Mouse (Mus musculus) brown adipose tissue, adult 24 weeks (tissue): ENCODE measurements around the gene Adamts16. TPM values are rescaled to one million over a fixed set of nuclear protein-coding genes. Genes with fewer than 3 reads are reported as not detected.

ENCODE experiments used
- H3K27ac ChIP-seq: fragments of 200-500 bp; replicated peaks from 2 replicates; pipeline ENCODE4 v1.5.1; 2012; ENCODE audit warnings: low read depth, mild to moderate bottlenecking, low read length
- H3K4me1 ChIP-seq: fragments of 200-500 bp; 2 replicates; pipeline ENCODE4 v1.6.1; 2012; ENCODE audit warnings: low read length, mixed read lengths; ENCODE audit not compliant: control insufficient read depth, insufficient read depth, insufficient read length
- H3K4me3 ChIP-seq: fragments of 200-500 bp; 2 replicates; pipeline ENCODE4 v1.5.1; 2012; ENCODE audit warnings: low read depth, mild to moderate bottlenecking, low read length, moderate library complexity; ENCODE audit not compliant: insufficient read depth
- polyA plus RNA-seq: library from polyadenylated mRNA; stranded (reverse); fragments of >200 nt; gene quantifications from 2 replicates; pipeline ENCODE4 v1.2.4, GENCODE M21; 2012; ENCODE audit not compliant: missing spikeins, insufficient read depth, insufficient read length

Adamts16 gene
- polyA plus RNA-seq, 1 experiment = 0.63 TPM

GRCm38 (mm10) chr13:70762586-70762985 lies 79.0 kb downstream of the Adamts16 start:
- Histone ChIP-seq H3K4me3 (no peak overlapping the region), H3K27ac (no peak overlapping the region), H3K4me1 (no peaks in the 10 kb centered on the region)

- Histone ChIP-seq H3K27ac (no peak overlapping the region), H3K4me3 (no peak overlapping the region), H3K4me1 (no peaks in the 10 kb centered on the region)
Measured at GRCm38 (mm10) chr13:70761312-70761711, 80.3 kb downstream of the Adamts16 start.

GRCm38 (mm10) chr13:70760186-70760585 lies 81.4 kb downstream of the Adamts16 start:
- Histone ChIP-seq H3K4me3 (no peak overlapping the region), H3K27ac (no peak overlapping the region), H3K4me1 (no peaks in the 10 kb centered on the region)

GRCm38 (mm10) chr13:70746294-70747008 lies 95.2 kb downstream of the Adamts16 start:
- H3K4me1 ChIP-seq = no peaks in the 10 kb centered on the region
- no peak overlapping the region for H3K4me3 ChIP-seq
- H3K27ac ChIP-seq = no peak overlapping the region

GRCm38 (mm10) chr13:70744416-70745038 lies 97.1 kb downstream of the Adamts16 start:
- Histone ChIP-seq H3K4me1 (no peaks in the 10 kb centered on the region), H3K4me3 (no peak overlapping the region), H3K27ac (no peak overlapping the region)

- Histone ChIP-seq H3K4me1 (no peaks in the 10 kb centered on the region), H3K27ac (no peak overlapping the region), H3K4me3 (no peak overlapping the region)
Measured at GRCm38 (mm10) chr13:70742693-70743092, 98.9 kb downstream of the Adamts16 start.

GRCm38 (mm10) chr13:70740281-70741240 lies 101.0 kb downstream of the Adamts16 start:
- Histone ChIP-seq H3K4me1 (no peaks in the 10 kb centered on the region), H3K4me3 (no peak overlapping the region), H3K27ac (no peak overlapping the region)

GRCm38 (mm10) chr13:70738781-70739180 lies 102.8 kb downstream of the Adamts16 start:
- Histone ChIP-seq H3K27ac (no peak overlapping the region), H3K4me3 (no peak overlapping the region), H3K4me1 (no peaks in the 10 kb centered on the region)

- peaks cover 2% of the 10 kb centered on the region; the same call in 1 of the 2 replicates for H3K4me1 ChIP-seq
- H3K27ac ChIP-seq = no peak overlapping the region
- H3K4me3 ChIP-seq = no peak overlapping the region
Measured at GRCm38 (mm10) chr13:70736409-70736808, 105.2 kb downstream of the Adamts16 start.

- no peak overlapping the region for H3K27ac ChIP-seq
- H3K4me1 ChIP-seq = peaks cover 2% of the 10 kb centered on the region; the same call in 1 of the 2 replicates
Measured at GRCm38 (mm10) chr13:70734640-70735039, 107.0 kb downstream of the Adamts16 start.

GRCm38 (mm10) chr13:70733911-70734310 lies 107.7 kb downstream of the Adamts16 start:
- Histone ChIP-seq H3K4me1 (peaks cover 2% of the 10 kb centered on the region; the same call in 1 of the 2 replicates), H3K27ac (no peak overlapping the region), H3K4me3 (no peak overlapping the region)

More at GRCm38 (mm10) chr13:70734640-70735039, 107.0 kb downstream of the Adamts16 start:
- no peak overlapping the region for H3K4me3 ChIP-seq

- H3K27ac ChIP-seq = no peak overlapping the region
- peaks cover 2% of the 10 kb centered on the region; the same call in 1 of the 2 replicates for H3K4me1 ChIP-seq
- H3K4me3 ChIP-seq = no peak overlapping the region
Measured at GRCm38 (mm10) chr13:70733206-70733605, 108.4 kb downstream of the Adamts16 start.

GRCm38 (mm10) chr13:70732781-70733180 lies 108.8 kb downstream of the Adamts16 start:
- no peak overlapping the region for H3K27ac ChIP-seq
- H3K4me1 ChIP-seq = peaks cover 2% of the 10 kb centered on the region; the same call in 1 of the 2 replicates
- no peak overlapping the region for H3K4me3 ChIP-seq

GRCm38 (mm10) chr13:70731349-70731748 lies 110.3 kb downstream of the Adamts16 start:
- H3K4me1 ChIP-seq = peaks cover 2% of the 10 kb centered on the region; the same call in 1 of the 2 replicates
- H3K4me3 ChIP-seq = no peak overlapping the region
- H3K27ac ChIP-seq = no peak overlapping the region

GRCm38 (mm10) chr13:70729996-70730395 lies 111.6 kb downstream of the Adamts16 start:
- peaks cover 2% of the 10 kb centered on the region; the same call in 1 of the 2 replicates for H3K4me1 ChIP-seq
- H3K27ac ChIP-seq = no peak overlapping the region
- no peak overlapping the region for H3K4me3 ChIP-seq
